Mouse (Mus musculus) kidney, postnatal 10 days (tissue): ENCODE results near the gene Chm.
"Not testable (repeated sequence)": the region's sequence is repeated elsewhere in the genome, so short reads cannot be mapped to it uniquely, and the experiment has no call there.

Experiments
- DNase-seq: peaks from one replicate; pipeline ENCODE4 v3.0.0; 2021; ENCODE audit warnings: mixed read lengths

Chm gene

DNA sequence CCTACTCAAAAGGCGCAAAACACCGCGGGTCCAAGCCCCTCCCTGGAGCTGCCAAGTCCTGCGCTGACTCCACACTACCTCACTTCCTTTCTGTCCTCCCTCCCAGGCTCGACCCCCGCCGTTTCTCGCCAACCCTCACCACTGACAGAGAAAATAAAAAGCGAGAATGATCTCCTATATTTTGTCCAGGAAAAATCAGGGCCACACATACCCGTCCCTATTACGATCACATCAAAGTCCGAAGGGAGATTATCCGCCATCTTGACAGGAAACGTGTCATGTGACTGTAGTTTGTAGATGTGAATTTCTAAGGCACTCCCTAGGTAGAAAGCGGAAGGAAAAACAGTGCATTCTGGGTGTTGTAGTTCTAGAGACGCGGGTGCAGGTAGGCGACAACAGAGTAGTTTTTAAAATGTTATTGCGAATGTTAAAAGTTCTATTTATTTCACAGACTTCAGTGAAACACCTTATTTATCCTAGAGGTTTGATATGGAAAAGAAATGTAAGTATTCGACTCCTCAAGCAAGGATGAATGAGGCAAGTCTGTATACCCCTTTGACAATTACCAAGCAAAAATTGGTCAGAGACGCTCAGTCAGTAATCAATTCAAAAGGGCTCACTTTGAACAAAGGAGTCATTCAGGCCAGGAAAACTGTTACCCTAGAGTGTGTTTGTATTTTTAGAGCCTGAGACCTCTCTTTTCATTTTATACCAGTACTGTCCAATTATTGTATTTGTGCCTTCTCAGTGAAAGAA is at the start of gene Chm:
Gene Chm, minus strand, starts transcription at position 288 of the 756 bp plus-strand sequence.
- peak; percentile 47 for DNase-seq

DNA sequence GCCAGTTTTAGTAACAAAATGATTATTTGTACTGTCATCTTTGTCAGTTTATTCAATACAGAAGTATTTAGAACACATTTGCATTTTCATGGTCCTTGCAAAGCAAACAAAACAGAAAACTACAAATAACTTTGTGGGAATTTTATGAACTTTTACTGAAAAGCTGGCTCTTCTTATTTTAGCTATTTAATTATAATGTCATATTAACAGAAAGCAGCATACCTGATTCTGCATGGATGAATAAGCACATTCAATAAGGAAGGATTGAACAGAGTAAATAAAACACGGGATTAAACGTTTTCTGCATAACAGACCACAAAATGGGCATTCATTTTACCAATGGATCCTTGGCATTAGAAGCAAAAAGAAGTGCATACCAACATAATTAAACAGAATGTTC is 8.6 kb upstream of the Chm start:
- DNase-seq, result no peak

DNA sequence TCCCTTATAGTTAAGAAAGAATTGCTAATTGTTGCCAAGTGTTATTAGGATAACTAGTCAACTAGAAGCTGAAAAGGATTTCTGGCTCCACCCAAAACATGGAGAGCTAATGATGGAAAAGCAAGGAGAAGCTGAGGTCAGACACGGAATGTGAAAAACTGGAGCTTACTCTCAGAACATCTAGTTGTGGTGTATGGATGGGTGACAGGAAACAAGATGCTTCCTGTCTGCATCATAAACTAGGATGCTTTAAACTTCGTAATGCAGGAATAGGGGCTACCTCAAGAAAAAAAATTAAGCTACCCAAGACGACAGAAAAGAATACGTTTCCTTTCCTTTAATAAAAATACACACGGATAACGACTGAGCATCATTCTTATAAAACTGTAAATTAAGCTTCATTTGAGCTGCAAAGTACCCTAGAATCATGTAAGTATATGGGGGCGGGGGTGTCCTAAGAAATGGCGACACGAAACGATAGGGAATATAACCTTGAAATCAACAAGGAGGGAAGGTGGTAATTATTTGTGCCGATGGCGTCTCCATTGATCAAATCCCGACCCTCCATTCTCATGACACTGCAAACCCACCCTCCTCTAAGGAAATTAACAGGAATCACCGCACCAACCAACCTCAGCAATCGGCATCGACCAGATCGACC is 618 bp downstream of the Chm start:
- no peak for DNase-seq

DNA sequence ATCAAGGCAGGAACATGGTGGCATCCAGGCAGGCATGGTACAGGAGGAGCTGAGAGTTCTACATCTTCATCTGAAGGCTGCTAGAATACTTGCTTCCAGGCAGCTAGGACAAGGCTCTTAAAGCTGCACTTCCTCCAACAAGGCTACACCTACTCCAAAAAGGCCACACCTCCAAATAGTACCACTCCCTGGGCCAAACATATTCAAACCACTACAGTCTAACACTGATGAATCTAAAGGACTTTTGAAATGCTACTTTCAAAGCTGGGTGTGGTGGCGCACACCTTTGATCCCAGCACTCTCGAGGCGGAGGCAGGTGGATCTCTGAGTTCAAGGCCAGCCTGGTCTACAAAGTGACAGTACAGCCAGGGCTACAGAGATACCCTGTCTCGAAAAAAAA is 4.5 kb downstream of the Chm start:
- DNase-seq, result not testable (repeated sequence)

DNA sequence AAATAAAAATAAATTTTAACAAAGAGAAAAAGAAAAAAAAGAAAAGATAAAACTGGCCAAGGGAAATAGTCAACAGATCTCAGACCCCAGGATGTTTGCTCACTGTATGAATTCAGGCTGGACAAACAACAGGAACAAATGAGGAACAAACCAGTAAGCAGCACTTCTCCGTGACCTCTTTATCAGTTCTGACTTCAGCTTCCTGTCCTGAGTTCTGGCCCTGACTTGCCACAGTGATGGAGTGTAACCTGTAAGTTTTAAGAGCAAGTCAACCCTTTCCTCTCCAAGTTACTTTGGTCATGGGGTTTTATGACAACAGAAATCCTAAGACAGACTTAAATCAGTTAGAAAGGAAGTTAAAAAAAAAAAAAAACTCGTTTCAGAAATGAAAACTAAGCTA is 12.6 kb downstream of the Chm start:
- DNase-seq, result no peak

DNA sequence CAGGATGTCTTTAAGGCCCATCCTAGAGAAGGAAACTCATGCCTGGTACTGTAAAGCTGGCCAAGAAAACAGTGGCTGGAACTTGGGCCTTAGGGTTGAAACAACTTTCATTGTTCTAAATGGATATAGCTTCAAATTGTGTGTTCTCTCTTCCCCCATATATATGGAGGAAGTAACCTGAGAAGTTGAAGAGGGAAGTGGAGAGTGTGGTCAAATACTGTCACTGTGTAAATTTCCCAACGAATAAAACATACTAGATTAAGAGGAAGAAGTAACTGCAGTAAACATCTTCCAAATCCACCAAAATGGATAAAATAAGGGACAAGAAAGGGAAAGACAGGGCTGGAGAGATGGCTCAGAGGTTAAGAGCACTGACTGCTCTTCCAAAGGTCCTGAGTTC is 13.0 kb downstream of the Chm start:
- no peak for DNase-seq

DNA sequence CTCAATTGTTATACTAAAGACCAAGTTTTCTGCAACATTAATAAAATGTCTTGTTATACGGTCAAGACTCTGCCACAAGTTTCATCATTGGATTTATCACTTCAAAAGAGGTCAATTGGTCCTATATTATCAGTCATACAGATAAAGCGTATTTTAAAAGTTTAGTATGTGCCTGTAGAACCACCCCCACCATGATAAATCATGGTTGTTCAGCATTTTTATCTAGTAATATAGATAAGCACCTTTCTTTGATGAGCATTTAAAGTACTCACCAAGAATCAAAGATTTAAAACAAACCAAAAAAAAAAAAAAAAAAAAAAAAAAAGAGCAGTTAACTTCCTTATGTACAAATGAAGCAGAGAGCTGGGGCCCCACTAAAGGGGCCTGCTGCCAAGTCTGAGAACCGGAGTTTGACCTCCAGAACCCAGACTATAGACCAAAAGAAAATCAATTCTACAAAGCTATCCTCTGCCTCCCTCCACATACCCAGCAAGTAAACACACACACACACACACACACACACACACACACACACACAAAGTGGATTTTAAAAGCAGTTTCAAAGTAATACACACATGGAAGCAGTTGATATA is 25.0 kb downstream of the Chm start:
- no peak for DNase-seq

DNA sequence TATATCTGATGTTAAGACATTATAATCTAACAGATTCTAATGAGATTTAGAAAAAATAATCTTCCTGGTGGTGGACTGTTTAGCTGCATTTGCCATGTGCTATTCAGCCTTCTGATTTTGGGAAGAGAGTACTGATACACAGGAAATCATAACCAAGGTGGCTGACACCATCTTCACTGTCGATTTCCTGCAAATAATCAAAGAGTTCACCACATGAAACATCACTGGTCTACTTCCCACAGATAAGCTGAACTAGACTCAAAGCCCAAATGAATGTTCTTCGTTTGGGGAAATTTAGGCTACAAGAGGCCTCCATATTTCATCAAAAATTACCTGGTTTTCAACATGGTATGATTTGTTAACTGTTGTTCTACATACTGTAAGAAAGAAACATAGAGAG is 101.1 kb downstream of the Chm start:
- DNase-seq, result no peak

DNA sequence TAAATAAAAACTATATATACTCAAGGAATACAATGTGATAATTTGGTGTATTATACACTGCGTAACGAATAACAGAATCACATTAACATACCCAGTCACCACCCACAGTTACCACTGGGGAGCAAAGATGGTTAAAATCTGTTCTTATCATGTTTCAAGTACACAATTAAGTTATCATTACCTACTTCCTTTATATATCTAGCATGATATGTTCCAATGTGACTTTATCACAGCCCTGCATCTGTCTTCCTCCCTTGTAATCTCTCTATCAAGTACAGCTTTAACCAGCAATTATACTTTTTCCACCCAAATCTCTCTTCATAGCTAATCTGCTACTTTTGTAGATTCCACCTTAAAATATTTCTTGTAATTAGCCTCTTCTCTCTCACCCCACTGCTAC is 109.3 kb downstream of the Chm start:
- no peak for DNase-seq

DNA sequence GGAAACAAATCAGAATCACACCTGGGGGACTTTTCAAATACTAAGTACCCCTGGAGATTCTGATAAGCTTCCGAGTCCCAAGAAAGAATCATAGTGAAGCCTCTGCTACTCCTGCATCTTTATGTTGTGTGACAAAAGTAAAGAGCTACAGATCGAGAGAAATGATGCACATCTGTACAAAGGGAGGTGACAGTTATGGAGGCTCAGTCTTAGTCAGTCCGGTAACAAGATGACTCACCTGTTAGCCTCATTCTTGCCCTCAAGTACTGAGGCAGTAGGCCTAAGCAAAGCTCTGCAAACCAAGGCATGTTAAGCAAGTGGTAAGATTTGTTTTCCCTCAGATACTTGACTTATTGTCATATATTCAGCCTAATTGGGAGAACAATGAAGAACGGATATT is 110.5 kb downstream of the Chm start:
- DNase-seq, result no peak

DNA sequence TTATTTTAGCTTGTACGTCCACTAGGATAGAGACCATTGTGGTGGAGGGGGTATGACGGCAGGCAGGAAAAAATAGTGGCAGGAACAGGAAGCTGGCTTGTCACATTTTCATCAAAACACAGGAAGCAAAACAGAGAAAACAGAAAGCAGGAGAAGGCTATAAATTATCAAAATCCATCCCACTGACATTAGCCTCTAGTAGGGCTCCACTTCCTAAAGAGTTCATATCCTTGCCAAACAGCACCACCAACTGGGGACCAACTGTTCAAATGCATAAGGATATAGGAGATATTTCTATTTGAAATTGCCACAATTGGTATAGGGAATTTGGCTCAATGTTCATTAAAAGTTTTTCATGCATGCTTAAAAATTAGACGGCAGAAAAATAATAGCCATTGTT is 181.7 kb downstream of the Chm start:
- DNase-seq, result peak; percentile 3

DNA sequence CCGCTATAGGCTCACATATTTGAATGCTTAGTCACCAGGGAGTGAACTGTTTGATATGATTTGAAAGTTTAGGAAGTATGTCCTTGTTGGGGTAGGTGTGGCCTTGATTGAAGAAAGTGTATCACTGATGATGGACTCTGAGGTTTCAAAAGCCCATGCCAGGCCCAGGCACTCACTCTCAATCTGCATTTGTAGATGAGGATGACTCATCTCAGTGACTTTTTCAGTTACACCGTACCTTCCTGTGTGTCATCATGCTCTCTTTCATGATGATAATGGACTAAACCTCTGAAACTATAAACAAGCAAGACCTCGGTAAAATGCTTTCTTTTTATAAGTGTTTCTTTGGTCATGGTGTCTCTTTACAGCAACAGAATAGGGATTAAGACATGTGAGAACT is 183.1 kb downstream of the Chm start:
- no peak for DNase-seq
